Mouse (Mus musculus): ENCODE results near the gene Prkar2b.

Prkar2b gene

DNA sequence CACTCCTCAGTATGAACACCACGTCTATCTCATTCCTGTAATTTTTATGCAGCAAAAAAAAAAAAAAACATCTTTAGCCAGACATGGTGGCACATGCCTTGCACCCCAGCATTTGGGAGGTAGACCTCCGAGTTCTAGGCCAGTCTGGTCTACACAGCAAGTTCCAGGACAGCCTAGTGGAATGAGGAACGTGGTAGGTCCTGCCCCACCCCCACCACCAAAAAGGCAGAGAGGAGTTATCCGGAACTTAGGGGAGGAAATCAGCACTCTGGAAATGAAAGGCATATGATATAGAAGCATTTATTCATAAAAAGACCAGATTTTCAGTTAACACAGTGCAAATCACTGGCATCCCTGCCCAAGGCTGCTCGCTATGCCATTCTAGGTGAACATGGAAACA is 52.4 kb downstream of the Prkar2b start:
- no peak for DNase-seq

DNA sequence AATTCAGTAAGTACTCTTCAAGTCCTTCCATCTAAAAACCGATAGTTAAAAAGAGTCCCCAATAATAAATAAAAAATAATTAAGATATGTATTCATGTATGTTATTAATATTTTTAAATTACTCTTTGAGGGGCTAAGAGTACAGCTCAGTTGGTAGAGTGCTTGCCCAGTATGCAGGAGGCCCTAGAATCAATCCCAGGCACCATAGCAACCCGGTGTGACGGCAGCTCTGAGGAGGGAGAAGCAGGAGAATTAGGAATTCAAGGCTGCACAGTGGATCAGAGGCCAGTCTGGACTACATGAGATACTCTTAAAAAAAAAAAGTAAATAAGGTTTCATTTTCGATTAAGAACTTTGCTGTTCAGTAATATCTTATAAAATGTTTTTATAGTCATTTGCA is 53.5 kb downstream of the Prkar2b start:
- DNase-seq, result no peak

DNA sequence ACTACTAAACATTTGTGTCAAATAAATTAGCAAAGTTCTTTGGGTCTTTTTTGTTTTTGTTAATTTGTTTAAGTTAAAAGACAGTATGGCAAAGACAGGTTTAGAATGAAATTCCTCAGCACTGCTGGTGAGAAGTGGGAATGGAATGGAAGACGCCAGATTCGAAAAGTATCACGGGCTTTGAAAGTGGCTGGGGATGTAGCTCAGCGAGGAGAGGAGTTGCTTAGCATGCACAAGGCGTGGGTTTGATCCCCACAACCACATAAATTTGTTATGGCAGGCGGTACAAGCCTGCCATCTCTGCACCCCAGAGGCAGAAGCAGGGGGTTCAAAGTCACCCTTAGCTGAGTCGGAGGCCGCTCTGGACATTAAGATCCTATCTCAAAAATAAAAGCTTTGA is 54.1 kb downstream of the Prkar2b start:
- DNase-seq, result no peak

DNA sequence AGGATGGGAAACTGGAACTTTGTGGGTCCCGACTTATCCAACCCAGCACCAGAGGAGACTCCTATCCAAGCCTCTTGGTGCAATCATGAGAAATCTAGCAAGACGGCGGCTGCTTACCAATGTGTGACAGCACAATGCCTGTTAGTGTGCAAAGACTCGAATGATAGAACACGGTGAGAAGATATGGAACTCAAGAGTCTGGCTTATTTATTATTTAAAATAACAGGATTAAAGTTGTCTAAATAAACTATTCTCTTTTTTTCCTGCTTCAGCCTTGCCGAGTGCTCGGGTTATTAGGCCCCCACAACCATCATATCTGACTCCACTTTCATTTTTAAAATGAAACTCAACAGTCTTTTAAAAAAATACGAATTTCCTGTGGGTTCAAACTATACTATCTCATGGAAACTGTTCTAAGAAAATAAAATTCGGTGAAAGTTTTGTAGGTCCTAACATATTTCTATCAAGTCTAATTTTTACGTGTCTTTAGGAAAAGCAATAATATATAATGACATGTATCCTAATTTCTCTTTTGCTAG is 54.6 kb downstream of the Prkar2b start:
- no peak for DNase-seq

DNA sequence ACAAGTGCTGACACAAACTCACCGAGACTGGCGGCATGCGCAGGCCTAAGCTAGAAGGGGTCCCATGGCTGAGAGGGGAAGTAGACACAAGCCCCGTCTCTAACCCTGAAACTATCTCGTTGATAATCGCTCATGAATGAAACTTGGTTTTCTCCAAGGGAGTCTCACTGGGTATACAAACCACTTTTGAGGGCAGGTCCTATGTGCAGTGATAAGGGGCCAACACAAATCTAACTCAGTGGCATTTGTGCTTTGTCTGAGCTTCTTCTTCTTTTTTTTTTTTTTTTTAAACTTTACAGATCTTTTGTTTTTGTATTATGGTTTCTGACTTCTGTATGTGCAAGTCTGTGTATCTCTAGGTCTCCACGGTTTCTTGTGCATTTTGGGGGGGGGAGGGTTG is 60.6 kb downstream of the Prkar2b start:
- DNase-seq, result no peak

DNA sequence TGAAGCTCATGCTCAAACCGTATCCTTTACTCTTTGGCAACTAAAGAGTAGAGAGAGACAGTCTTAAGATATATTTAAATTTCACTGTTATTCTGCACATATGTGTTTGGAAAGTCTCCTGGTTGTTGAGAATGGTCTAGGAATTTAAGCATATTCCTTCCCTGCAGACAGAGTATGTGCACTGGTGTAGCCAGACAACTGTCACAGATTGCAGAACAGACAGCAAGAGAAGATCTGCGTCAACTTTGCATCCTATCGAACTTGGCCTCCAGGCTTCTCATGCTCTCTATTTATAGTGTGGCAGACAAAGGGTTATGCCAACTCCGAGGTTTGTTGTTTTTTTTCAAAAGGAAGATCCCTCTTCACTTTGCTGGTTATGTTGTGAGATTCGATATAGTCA is 62.4 kb downstream of the Prkar2b start:
- no peak for DNase-seq

DNA sequence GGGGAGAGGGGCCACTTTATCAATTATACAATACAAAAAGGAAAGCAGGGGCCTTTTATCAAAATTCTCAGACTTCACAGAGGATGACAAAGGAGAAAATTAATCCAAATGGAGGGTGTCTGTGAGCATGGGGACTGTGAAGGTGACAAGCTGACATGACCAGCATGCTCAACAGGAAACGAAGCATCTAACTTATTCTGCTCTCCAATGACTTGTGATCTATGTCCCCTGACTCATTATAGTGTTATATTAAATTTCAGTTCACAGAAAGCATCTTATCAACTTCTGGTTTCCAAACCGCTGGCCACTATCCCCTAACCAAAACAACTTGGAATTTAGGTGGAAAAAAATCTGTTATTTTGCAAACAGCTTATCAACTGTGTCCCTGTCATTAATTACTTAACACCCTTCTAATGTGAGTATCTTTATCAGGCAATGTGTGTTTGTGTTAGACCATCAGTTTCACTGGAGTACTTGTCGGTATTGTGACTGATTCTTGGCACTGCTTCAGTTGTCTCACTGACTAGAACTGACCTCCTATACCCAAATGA is 63.7 kb downstream of the Prkar2b start:
- DNase-seq, result no peak

DNA sequence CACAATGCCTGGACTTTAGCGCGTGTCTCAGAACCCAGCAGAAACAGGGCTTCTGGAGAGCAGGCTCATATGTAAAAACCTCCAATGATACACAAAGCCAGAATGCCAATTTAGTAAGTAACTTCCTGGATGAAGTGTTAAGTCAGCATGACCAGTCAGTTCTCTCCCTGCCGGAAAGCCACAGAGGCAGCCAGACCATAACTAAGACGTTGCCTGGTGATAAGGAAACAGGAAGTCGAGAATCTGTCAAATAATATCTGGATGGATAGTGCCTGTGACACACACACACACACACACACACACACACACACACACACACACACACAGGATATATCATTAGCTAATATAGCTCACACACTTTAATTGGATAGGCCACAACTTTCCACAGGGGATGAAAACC is 64.2 kb downstream of the Prkar2b start:
- no peak for DNase-seq

DNA sequence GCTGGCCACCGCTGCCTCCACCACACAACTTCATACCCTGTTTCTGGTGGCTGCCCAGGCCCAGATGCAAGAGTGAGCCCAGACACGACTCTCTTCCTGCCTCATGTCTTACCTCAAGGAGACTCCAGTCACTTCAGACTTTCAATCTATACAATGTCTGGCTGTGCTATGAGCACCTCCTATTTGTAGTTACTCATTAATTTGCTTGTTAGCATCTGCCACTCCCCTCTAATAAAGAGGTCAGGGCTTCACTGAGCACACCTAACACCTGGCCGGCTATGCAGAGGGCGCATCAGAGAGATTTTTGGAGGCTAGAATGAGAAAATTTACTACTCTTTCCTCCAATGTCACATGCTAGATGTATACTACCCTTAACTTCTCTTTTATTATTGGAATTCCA is 70.5 kb downstream of the Prkar2b start:
- no peak for DNase-seq

DNA sequence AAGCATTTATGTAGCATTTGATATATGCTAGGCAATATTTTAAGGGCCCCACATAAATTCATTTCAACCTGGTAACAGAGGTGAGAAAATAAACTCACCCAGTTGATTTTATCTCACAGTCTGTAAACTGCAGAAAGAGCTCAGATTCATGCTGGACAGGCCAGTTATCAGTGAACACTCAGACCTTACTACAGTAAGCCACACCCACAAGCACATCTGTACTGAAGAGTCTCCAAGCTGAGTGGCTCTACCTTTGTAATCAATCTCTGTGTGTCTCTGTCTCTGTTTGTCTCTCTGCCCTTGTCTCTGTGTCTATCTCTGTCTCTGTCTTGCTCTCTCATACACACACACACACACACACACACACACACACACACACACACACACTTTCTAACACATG is 71.4 kb downstream of the Prkar2b start:
- no peak for DNase-seq

DNA sequence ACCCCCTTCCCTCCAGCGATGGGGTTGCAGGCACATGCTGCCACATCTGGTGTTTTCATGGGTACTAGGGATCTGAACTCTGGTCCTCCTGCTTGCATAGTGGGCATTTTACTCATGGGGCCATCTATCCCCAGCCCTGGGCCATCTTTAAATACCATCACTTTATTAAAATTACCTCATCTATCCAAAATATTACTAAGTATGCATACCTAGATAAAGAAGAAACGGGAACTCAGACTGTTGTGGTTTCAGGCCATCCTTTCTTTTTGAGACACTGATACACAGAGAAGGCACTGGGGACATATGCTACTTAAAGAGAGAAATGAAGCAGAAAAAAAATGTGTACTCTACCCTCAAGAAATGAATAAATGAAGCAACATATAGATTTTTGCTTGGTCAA is 74.6 kb downstream of the Prkar2b start:
- DNase-seq, result no peak

DNA sequence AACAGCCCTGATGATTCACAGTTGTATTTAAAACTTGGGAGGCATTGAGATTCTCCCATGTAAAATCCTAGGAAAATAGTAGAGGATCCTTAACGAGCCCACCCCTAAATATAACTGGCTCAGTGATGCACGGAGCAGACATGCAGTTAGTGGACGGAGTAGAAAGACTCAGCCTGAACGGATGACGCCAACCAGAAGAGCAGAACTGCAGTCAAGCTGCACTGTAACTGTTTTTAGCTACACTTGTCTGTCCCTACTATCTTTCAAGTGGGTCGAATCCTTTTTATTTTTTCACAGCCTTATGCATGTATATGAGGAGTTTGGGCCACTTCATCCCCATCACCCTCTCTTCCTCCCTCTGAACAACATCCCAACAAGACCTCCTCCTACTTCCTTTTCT is 75.4 kb downstream of the Prkar2b start:
- no peak for DNase-seq

DNA sequence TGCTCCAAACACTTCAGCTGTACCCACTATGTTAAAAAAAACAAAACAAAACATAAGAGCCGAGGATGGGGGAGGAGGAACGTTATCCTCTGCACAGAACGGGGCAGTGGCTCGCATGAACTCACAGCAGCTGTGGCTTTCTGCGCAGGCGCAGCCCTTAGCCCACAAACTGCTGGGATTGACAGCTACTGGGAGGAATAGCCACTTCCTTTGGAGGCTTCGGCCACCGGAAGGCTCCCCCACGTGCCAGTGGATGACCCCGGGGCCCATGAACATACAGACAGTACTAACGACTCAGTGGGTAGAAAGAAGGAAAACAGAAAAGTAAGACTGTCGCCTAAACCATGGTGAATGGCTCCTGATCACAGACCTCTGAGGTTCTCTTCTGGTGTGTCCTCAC is 76.4 kb downstream of the Prkar2b start:
- DNase-seq, result no peak

DNA sequence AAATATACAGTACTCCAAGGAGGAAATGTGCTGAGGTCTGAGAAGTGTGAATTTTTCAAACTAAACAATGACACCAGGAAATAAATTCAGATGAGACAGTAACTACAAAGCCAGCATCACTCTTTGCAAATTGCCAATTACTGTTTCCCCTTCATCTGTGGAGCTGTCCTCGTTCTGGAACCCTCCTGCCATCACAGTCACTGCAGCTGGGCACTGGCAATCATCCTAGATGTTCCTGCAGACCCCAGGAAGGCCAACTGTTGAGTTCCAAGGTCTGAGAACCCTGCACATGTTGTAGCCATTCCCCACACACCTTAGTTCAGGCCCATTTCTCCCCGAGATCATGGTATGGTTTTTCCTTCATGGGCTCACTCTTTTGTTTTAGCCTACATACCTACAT is 76.9 kb downstream of the Prkar2b start:
- no peak for DNase-seq

DNA sequence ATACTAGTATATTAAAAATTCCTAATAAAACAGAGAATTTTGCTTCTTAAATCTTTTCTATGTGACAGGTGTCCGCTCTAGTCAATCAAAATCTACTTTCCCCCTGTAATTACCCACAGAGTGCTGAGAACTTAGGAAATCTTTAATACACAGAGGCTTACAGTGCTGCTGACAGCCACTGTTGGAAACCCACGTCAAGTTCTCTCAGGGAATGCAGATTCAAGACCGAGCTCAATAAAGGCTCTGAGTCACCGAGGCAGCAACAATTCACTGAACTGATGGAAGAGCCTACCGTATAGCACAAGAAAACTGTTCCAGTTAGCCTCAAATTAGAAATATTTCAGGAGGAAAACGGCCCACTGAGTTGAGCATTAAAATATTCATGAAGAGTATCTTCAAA is 77.3 kb downstream of the Prkar2b start:
- DNase-seq, result no peak

DNA sequence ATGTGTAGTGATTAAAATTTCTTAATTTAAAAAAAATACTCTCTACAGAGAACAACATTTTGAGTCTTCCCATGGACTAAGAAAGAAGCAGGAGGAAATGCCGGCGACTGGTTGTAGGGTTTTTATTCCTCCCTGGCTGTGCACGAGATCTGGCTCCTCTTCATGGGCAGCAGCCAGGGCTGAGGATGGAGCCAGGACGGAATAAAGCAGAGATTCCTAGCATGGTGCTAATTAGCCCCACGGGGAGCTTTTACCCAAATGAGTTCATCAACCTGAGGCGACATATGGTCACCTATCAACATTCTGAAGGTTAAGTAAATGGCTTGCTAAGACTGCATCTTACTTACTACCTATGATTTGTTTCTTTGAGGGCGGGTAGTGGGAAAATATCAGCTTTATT is 77.9 kb downstream of the Prkar2b start:
- no peak for DNase-seq

DNA sequence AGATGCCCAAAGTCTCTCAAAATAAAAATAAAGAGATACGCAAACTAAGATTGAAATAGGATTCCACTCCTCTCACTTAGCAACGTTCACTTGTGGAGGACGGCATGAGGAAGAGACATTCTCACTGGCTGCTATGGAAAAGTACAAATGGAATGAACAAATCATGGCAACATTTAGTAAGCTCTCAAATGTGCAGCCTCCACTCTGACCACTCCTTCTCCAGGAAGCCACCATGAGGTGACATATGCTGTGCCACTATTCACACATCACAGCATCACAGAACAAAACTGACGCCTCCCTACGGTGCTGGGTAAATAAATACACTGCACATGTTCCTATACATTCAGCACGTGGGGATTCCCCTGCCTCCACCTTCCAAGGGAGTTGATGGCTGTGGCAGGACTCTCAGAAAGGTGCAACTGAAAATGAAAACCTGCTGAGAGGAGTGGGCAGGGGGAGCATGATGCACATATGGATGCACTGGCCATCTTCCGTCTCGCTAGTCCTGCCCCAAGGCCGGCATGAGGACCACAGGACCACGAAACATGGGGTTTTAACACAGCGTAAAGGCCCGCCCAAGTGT is 83.4 kb downstream of the Prkar2b start:
- no peak for DNase-seq

DNA sequence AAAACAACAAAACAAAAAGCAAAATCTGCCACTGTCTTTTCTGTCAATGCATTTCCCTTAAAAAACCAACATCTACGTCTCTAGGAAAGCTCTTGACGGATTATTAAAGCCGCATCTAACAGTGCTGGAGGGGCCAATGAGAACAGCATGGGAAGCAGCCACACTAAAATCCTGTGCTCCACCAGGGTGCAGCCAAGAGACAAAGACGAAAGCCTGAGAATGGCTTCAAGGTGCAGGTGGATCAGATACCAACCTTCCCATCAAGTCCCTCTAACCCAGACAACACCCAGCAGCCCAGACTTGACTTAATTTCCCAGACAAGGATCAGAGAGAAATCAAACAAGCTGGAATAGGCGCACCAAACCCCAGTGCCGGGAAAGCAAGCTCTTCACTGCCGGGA is 84.6 kb downstream of the Prkar2b start:
- peak in 1 of 2 experiments; percentile 35 for DNase-seq

DNA sequence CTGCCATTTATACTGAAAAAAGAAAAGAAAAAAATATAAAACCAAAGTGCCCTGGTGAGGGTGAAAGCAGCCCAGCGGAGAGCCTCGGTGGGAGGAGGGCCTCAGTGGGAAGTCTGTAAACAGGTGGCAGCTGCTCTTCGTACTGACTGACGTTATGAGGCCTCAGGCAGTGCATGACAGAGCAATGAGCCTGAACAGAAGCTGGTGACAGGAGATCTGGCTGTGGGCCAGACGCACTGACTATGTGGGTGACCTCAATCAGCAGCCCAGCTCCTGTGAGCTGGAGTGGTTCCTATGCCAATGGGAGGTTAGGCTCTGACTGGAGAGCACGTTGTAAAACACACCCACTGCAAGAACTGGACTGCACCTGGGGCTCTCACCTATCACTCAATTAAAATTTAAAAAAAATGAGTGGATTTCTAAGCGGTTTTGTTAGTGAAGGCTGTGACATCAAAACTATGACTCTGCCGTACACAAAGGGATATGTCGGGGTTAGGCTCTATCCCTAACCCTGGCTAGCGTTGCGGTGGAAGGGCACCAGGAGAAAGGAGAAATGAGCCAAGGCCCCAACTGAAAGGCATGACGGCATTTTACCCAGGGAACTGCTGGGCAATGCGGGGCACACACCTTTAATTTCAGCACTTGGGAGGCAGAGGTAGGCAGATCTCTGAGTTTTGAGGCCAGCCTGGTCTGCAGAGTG is 87.5 kb downstream of the Prkar2b start:
- DNase-seq, result peak; percentile 76 to 85

DNA sequence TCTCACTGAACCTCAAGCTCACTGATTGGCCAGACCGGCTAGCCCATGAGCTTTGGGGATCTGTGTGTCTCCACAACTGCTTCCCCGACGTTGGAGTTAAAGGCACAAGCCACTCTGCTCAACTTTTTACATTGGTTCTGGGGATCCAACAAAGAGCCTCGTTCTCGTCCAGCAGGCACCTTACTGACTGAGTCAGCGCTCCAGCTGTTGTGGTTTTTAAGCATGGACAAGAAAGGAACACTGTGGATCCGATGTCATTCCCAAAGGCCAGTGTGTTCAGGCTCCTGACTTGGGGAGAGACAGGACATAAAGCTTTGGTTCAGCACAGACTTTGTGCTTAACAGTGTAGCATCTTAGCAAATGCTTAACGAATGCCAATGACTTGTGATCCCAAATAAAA is 89.5 kb downstream of the Prkar2b start:
- DNase-seq, result no peak

DNA sequence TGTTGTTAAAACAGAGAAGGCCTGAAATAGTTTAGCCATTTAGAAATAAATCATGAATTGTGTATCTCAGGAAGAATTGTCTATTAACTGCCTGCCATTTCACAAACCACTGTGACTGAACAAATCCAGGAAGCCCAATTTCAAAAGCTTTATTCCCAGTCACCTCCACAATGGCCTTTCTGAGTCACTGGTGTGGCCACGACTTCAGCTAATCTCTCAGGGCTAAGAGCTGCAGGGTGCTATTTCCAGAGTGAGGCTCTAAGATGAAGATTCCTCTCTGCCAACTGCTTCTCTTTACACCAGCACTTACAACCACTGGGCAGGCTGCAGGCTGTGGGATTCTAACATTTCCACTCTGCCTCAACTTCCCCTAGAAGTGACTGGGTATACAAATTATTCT is 92.0 kb downstream of the Prkar2b start:
- DNase-seq, result no peak

DNA sequence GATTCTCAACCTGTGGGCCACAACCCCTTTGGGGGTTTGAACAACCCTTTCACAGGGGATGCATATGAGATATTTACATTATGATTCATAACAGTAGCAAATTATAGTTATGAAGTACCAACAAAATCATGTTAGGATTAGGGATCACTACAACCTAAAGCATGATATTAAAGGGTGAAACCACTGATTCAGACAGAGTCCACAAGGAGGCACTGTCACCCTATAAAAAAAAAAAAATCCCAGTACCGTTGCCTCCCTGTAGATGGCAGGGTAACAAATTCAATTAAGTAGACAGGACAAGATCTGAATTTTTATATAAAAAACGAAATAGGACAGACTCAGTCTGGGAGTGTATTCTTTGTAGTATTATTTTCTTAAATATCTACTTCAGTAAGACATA is 93.6 kb downstream of the Prkar2b start:
- peak in 1 of 2 experiments; percentile 47 for DNase-seq

DNA sequence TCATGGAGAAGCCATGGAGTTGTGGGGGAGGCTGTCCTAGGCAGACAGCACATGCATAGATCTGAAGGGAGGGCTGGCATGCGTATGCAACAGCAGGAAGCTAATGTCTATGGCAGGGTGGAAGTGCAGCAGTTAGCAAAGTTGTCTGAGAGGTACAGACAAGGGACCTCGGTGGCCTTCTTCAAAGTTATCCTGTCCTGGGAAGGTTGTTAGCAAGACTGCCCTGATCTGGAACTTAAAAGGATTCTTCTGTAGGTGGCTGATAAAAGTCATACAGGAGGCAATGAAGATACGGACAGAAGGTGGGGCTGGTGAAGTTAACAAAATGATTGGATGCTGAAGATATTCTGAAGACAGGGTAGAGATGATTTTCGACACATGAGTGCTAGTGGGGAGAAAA is 94.7 kb downstream of the Prkar2b start:
- DNase-seq, result no peak

DNA sequence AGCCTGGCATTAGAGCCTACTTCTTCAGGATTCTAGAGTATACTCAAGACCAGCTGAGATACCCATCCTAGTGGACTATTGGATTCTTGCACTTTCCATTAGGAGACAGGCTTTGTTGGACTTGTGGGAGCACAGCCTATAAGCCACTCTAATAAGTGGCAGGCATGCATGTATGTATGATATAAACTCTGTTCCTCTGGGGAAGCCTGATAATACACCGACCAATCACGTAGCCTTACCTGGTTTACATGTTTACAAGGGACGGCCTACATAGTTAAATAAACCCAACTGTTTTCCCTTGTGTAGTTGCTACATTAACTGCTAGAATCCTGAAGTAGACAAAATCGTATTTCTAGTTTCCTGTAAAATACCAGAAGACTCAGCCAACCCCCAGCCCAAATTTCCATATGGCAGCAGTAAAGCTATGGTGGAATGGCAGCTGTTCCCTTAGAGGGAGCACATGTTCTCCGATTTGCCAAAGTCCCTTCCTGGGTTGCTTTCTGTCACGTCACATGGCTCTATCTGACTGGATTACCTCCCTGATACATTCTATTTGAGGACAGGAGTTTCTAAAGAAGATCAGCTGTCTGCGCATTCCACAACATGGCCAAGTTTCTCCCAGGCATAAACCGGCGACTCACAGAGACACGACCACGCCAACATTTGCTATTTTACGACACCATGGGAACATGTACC is 95.4 kb downstream of the Prkar2b start:
- DNase-seq, result no peak

Data from kidney, postnatal 25 days (tissue).